Mouse (Mus musculus): ENCODE measurements around the gene Usp43. TPM values are rescaled to one million over a fixed set of nuclear protein-coding genes. Genes with fewer than 3 reads are reported as not detected.

The Usp43 gene
- polyA plus RNA-seq, 1 experiment from 2014 or later = 2.3 TPM

DNA sequence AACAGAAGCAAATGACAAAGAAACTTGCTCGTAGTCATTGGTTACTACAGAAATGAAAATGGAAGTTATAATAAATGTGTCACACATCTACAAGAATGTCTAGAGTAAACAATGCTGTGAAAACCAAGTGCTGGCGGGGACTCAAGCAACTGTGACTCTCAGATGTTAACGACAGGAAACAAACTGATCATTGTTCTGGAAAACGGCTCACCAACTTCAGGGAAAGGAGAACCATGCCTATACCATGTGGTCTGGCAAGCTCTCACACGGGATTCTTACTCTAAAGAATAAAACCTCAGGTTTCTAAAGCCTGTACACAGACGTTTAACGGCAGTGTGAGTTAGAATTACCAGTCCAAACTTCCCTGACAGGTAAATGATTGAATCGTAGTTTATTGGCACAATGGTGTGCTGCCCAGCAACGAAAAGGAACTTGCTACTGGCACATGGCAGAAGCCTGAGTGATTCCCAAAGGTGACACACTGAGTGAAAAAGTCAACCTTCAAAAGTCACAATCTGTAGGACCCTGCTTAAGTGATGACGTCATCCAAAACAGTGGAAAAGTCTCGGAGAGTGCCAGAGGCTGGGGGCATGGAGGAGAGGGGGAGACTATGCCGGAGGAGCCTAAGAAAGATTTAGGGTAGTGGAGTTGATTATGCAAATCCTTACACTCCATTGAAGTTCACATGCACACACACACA is 93.4 kb downstream of the Usp43 start:
- ATAC-seq (replicated peaks; ENCODE audit: low FRiP score, low read depth) (peak; percentile 46; the same call in 1 of the 2 replicates), DNase-seq (ENCODE audit: low spot score) (peak; percentile 76)
- no peak overlapping the region for H3K27ac ChIP-seq
- H3K9ac ChIP-seq (ENCODE audit: low read depth, low read length) = no peak overlapping the region
- H3K36me3 ChIP-seq (ENCODE audit: insufficient read depth, low read length) = no peaks in the 10 kb centered on the region
- no peak overlapping the region for H3K4me3 ChIP-seq (replicated peaks; ENCODE audit: low read depth, low read length)
- no peaks in the 10 kb centered on the region for H3K4me1 ChIP-seq (replicated peaks; ENCODE audit: insufficient read depth, low read length)
- no peak overlapping the region for H3K4me2 ChIP-seq (ENCODE audit: low read length)
- no peaks in the 10 kb centered on the region for H3K9me3 ChIP-seq (replicated peaks; ENCODE audit: low read length)
- no peaks in the 10 kb centered on the region for H3K27me3 ChIP-seq (ENCODE audit: insufficient read depth, low read length)
- no peak for TF ChIP-seq CTCF (IDR thresholded peaks at IDR 0.05; ENCODE audit: low read depth)
- 29% methylated on average over 12 of the region's 12 CpGs for WGBS

DNA sequence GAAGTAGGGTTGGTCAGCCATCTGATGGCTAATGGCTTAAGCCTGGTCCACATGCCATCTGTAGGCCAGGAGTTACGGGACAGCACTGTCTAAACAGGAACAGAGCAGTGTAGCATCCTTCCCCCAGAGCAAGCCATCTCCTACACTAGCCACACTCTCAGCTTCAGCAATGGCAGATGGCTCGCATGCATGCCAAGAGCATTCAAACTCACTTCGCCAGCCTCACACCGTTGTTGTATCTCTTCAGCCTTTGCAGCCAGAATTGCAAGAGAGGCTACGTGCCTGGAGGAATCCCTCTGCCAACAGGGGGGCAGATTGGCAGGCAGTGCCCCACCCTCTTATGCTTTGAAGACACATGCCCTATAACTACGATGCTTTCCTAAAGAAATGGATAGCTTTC is 100.4 kb downstream of the Usp43 start:
- ATAC-seq (replicated peaks; ENCODE audit: low FRiP score, low read depth) (no peak), DNase-seq (ENCODE audit: low spot score) (no peak)
- 88% methylated on average over 6 of the region's 6 CpGs for WGBS
- Histone ChIP-seq H3K4me3 (replicated peaks; ENCODE audit: low read depth, low read length) (no peak overlapping the region), H3K4me2 (ENCODE audit: low read length) (no peak overlapping the region), H3K27me3 (ENCODE audit: insufficient read depth, low read length) (no peaks in the 10 kb centered on the region), H3K27ac (no peak overlapping the region), H3K36me3 (ENCODE audit: insufficient read depth, low read length) (no peaks in the 10 kb centered on the region), H3K9ac (ENCODE audit: low read depth, low read length) (no peak overlapping the region), H3K4me1 (replicated peaks; ENCODE audit: insufficient read depth, low read length) (no peaks in the 10 kb centered on the region), H3K9me3 (replicated peaks; ENCODE audit: low read length) (no peaks in the 10 kb centered on the region)
- TF ChIP-seq CTCF (IDR thresholded peaks at IDR 0.05; ENCODE audit: low read depth) = no peak

DNA sequence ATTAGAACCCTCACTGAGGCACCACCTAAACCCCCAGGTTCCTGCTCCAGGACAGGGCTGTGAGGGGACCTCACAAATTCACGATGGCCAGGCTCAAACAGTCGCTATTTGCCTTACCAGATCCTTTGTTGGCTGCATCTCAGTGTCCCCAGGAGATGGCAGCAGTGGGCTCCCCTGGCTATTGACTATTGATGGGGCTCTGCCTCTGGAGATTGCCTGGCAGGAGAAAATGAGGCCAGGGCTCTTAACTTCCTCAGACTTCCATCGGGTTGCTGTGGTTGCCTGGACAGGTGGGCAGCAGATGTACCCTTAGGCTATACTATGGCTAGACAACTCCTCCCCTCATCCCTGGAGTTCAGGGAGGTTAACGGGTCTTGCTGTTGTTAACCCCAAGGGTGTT is 101.7 kb downstream of the Usp43 start:
- 23% methylated on average over 4 of the region's 4 CpGs for WGBS
- Histone ChIP-seq H3K9ac (ENCODE audit: low read depth, low read length) (no peak overlapping the region), H3K27ac (no peak overlapping the region), H3K27me3 (ENCODE audit: insufficient read depth, low read length) (no peaks in the 10 kb centered on the region), H3K36me3 (ENCODE audit: insufficient read depth, low read length) (no peaks in the 10 kb centered on the region), H3K9me3 (replicated peaks; ENCODE audit: low read length) (no peaks in the 10 kb centered on the region), H3K4me3 (replicated peaks; ENCODE audit: low read depth, low read length) (no peak overlapping the region), H3K4me1 (replicated peaks; ENCODE audit: insufficient read depth, low read length) (no peaks in the 10 kb centered on the region), H3K4me2 (ENCODE audit: low read length) (no peak overlapping the region)
- ATAC-seq (replicated peaks; ENCODE audit: low FRiP score, low read depth) = no peak; the same call in 1 of the 2 replicates
- TF ChIP-seq CTCF (IDR thresholded peaks at IDR 0.05; ENCODE audit: low read depth) = peak; percentile 80
- peak; percentile 65 for DNase-seq (ENCODE audit: low spot score)

DNA sequence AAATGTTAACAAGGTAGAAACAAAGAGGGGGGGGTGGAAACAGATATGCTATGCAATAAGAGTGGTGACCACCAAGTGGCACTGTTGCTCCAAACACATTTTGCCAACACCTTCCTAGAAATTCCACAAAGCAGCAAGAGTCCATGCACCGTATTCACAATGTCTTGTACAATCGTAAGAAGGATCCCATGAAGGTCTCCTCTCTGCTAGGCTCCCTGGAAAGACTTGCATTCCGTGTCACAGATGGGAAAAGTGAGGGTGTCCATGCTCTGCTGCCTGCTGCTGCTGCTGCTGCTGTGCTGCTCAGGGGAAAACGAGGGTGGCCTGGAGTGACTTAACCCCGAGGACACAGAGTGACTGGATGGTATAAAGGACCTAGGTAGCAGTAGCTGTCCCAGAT is 102.3 kb downstream of the Usp43 start:
- H3K27ac ChIP-seq = no peak overlapping the region
- 12% methylated on average over 5 of the region's 5 CpGs for WGBS
- H3K4me2 ChIP-seq (ENCODE audit: low read length) = peak overlapping the region; percentile 42
- H3K27me3 ChIP-seq (ENCODE audit: insufficient read depth, low read length) = no peaks in the 10 kb centered on the region
- no peaks in the 10 kb centered on the region for H3K9me3 ChIP-seq (replicated peaks; ENCODE audit: low read length)
- peak; percentile 83 for DNase-seq (ENCODE audit: low spot score)
- H3K36me3 ChIP-seq (ENCODE audit: insufficient read depth, low read length) = no peaks in the 10 kb centered on the region
- no peak for ATAC-seq (replicated peaks; ENCODE audit: low FRiP score, low read depth)
- no peak overlapping the region for H3K4me3 ChIP-seq (replicated peaks; ENCODE audit: low read depth, low read length)
- no peaks in the 10 kb centered on the region for H3K4me1 ChIP-seq (replicated peaks; ENCODE audit: insufficient read depth, low read length)
- no peak overlapping the region for H3K9ac ChIP-seq (ENCODE audit: low read depth, low read length)
- TF ChIP-seq CTCF (IDR thresholded peaks at IDR 0.05; ENCODE audit: low read depth) = peak; percentile 90

DNA sequence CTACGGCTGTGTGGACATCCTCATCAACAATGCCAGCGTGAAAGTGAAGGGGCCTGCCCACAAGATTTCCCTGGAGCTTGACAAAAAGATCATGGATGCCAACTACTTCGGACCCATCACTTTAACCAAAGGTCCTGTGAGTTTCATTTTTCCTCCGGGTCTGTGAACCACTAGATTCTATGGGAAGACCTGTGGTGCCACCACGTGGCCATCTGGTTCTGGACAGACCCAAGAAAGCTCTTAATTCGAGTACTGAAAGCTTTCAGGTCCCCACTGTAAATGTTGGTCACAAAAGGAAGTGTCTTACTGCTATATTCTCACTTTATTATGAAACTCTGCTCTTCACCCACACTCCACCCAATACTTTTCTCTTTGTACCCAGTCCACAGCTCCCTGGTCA is 110.4 kb downstream of the Usp43 start:
- Histone ChIP-seq H3K27me3 (ENCODE audit: insufficient read depth, low read length) (no peaks in the 10 kb centered on the region), H3K4me3 (replicated peaks; ENCODE audit: low read depth, low read length) (no peak overlapping the region), H3K4me2 (ENCODE audit: low read length) (no peak overlapping the region), H3K4me1 (replicated peaks; ENCODE audit: insufficient read depth, low read length) (no peaks in the 10 kb centered on the region), H3K9ac (ENCODE audit: low read depth, low read length) (no peak overlapping the region), H3K36me3 (ENCODE audit: insufficient read depth, low read length) (no peaks in the 10 kb centered on the region), H3K9me3 (replicated peaks; ENCODE audit: low read length) (no peaks in the 10 kb centered on the region), H3K27ac (no peak overlapping the region)
- DNase-seq (ENCODE audit: low spot score) = no peak
- WGBS = 76% methylated on average over 6 of the region's 6 CpGs
- ATAC-seq (replicated peaks; ENCODE audit: low FRiP score, low read depth) = no peak
- TF ChIP-seq CTCF (IDR thresholded peaks at IDR 0.05; ENCODE audit: low read depth) = peak; percentile 39; the same call in 1 of the 2 replicates

DNA sequence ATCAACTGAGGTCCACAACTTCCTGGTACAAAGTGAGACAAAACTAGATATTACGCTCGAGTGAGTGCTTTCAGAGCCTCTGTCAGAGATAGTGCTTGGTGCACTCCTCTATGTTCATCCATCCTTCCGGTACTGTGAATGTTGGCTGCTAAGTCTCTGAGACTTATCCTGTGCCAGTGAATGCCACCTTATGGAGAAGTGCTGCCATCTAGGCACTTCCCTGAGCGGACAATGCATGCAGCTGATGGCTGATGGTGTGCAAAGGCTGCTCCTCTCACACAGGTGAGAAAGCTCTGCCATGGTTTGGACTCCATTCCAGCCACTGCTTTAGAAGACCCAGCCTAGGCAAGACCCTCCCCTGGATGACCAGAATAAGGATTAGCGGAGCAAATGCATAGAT is 113.9 kb downstream of the Usp43 start:
- DNase-seq (ENCODE audit: low spot score) = no peak
- no peak overlapping the region for H3K4me2 ChIP-seq (ENCODE audit: low read length)

More for the DNA sequence above, 113.9 kb downstream of the Usp43 start:
- Histone ChIP-seq H3K36me3 (ENCODE audit: insufficient read depth, low read length) (no peaks in the 10 kb centered on the region), H3K9me3 (replicated peaks; ENCODE audit: low read length) (no peaks in the 10 kb centered on the region), H3K4me1 (replicated peaks; ENCODE audit: insufficient read depth, low read length) (no peaks in the 10 kb centered on the region), H3K27ac (no peak overlapping the region), H3K4me3 (replicated peaks; ENCODE audit: low read depth, low read length) (no peak overlapping the region), H3K9ac (ENCODE audit: low read depth, low read length) (no peak overlapping the region), H3K27me3 (ENCODE audit: insufficient read depth, low read length) (no peaks in the 10 kb centered on the region)
- TF ChIP-seq CTCF (IDR thresholded peaks at IDR 0.05; ENCODE audit: low read depth) = no peak
- 79% methylated on average over 5 of the region's 5 CpGs for WGBS
- no peak for ATAC-seq (replicated peaks; ENCODE audit: low FRiP score, low read depth)
